In genomic region chr5:125683491-125683890, GRCm38 (mm10) we compare ENCODE assay signal across 27 mouse cellular contexts.
A peak's percentile ranks its signal among the peaks of the same experiment; 100 is the strongest.
DNase-seq lines count a peak whose midpoint lies in the region; ATAC-seq and TF ChIP-seq lines count a peak whose summit lies in the region.
"Had no signal": no experiment of that assay in that cellular context is flagged by ENCODE, and none has a peak within 500 bp of the region (broad histone marks: within the 10 kb centered on the region; RNA-seq: fewer than 3 reads in every experiment).

No protein-coding gene starts in this region.

- TF ChIP-seq CTCF in layer of hippocampus, adult 2 months (conservative IDR thresholded peaks at IDR 0.05): no peak

- peak; percentile 22 to 23 for DNase-seq in cerebellum, postnatal 14 days
- DNase-seq in cerebellum, postnatal 4 days (ENCODE audit: low spot score in 2 of 2): no peak
- DNase-seq in layer of hippocampus, adult 2 months (ENCODE audit: low spot score in 2 of 2): no peak
- DNase-seq in layer of hippocampus, adult 9-11 months: no peak
- peak; percentile 59 for DNase-seq in brain, adult 2 months (ENCODE audit: low read depth, low spot score)
- no peak for DNase-seq in layer of hippocampus, adult 8-10 months (ENCODE audit: low spot score in 2 of 2)
- DNase-seq: adrenal gland, postnatal 10 days; adrenal gland, postnatal 36 days; B cell, adult 2 months; cerebellum, adult 11-12 months; cerebellum, adult 8-10 months; cerebellum, postnatal 36 days; gastrocnemius, adult 2 months; gastrocnemius, postnatal 14 days; heart, adult 11 months; heart, postnatal 10 days; heart, postnatal 36 days had no signal

- peak; percentile 59 to 76 for ATAC-seq in hematopoietic stem cell, adult 5-6 weeks (replicated peaks in 1 of 2; ENCODE audit: insufficient read depth in 1 of 2, low FRiP score in 2 of 2, low TSS enrichment in 1 of 2, low read depth in 1 of 2, poor library complexity in 2 of 2, severe bottlenecking in 2 of 2)
- ATAC-seq: forebrain, embryonic 14.5 days; hindbrain, postnatal 0 days; inflammation-experienced regulatory T-cells, adult 6 months; intestine, embryonic 16.5 days; Patski had no signal

- H3K27ac ChIP-seq in layer of hippocampus, adult 2 months: peak overlapping the region; percentile 64; the same call in 1 of the 2 replicates
- H3K27ac ChIP-seq: forebrain, embryonic 10.5 days; gastrocnemius, adult 2 months; heart, embryonic 15.5 days; hindbrain, embryonic 14.5 days; hindbrain, postnatal 0 days had no signal

- no peak overlapping the region for H3K4me3 ChIP-seq in layer of hippocampus, adult 2 months
- H3K4me3 ChIP-seq: forebrain, embryonic 10.5 days; gastrocnemius, adult 2 months; heart, embryonic 12.5 days; heart, embryonic 15.5 days had no signal

Comparison
In these comparisons a context has a peak if more than half of its experiments do, and no peak if none do; other contexts are left out.
1. DNase-seq: peak in cerebellum, postnatal 14 days (2 of 2) and brain, adult 2 months (single experiment); none in cerebellum, postnatal 4 days (0 of 2), layer of hippocampus, adult 2 months (0 of 2), layer of hippocampus, adult 9-11 months (single experiment) and layer of hippocampus, adult 8-10 months (0 of 2).